Mouse (Mus musculus): ENCODE results near the gene Lrig1. TPM values are rescaled to one million over a fixed set of nuclear protein-coding genes. Genes with fewer than 3 reads are reported as not detected.

Lrig1 gene
- 16.4 and 33.4 TPM in 2 replicates for polyA plus RNA-seq (2012; rRNA removed; ENCODE audit: low replicate concordance)

DNA sequence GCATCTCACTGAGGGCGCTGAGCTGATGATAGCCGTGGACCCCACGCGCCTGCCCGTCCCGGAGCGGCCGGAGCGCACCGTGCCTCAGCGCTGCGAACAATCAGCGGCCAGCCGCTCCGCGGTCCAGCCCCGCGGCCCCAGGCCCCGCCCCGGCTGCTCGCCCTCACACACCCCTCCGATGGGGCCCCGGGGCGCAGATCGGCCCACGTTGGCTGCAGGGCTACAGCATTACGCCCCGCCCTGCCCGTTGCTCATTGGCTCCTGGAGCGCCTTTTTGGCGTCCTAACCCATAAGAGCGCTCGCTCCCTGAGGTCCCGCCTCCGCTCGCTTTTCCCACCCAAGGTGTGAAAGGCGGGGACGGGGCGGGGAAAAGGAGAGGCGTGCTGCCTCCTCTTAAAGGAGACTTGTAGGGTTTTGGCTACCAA lies at the start of gene Lrig1:
Lrig1 (minus strand) TSS at position 92 of the 425 bp plus-strand sequence.

Other genes starting within 250 kb of the Lrig1 start
- gene Slc25a26, start 199.8 kb downstream of the Lrig1 start, polyA plus RNA-seq (2012; rRNA removed; ENCODE audit: low replicate concordance): 4.6 and 4.7 TPM in 2 replicates